Mouse (Mus musculus): ENCODE results near the gene Mfsd4b5. TPM values are rescaled to one million over a fixed set of nuclear protein-coding genes. Genes with fewer than 3 reads are reported as not detected.
"Not testable (repeated sequence)": the region's sequence is repeated elsewhere in the genome, so short reads cannot be mapped to it uniquely, and the experiment has no call there.

The Mfsd4b5 gene
- total RNA-seq, 1 experiment from 2014 or later, result not detected

- no peak for ATAC-seq (replicated peaks; ENCODE audit: insufficient number of reproducible peaks, low FRiP score, low TSS enrichment, poor library complexity, severe bottlenecking)
Observed at GRCm38 (mm10) chr10:39977346-39977745, 9.1 kb downstream of the Mfsd4b5 start.

GRCm38 (mm10) chr10:39975771-39976170 is 10.7 kb downstream of the Mfsd4b5 start:
- no peak for ATAC-seq (replicated peaks; ENCODE audit: insufficient number of reproducible peaks, low FRiP score, low TSS enrichment, poor library complexity, severe bottlenecking)

DNA sequence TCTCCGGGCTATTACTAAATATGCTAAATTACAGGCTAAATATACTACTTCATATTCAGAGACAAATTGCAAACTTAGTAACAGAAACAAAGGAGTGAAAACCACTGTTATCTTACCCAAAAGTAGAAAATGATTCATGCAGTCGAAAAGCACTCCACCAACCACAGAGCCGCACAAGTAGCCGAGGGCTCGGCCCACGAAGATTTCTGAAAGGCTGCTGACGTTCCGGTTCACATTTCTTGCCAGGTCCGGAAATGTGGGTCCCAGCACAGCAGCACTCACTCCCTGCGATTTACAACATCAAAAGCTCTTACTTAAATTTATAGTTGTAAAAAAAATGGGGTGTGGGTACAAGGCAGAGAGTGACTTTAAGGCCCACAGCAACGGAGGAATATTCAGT is 11.5 kb downstream of the Mfsd4b5 start:
- no peak for ATAC-seq (replicated peaks; ENCODE audit: insufficient number of reproducible peaks, low FRiP score, low TSS enrichment, poor library complexity, severe bottlenecking)

GRCm38 (mm10) chr10:39967512-39967911 is 18.9 kb downstream of the Mfsd4b5 start:
- ATAC-seq (replicated peaks; ENCODE audit: insufficient number of reproducible peaks, low FRiP score, low TSS enrichment, poor library complexity, severe bottlenecking), result no peak

DNA sequence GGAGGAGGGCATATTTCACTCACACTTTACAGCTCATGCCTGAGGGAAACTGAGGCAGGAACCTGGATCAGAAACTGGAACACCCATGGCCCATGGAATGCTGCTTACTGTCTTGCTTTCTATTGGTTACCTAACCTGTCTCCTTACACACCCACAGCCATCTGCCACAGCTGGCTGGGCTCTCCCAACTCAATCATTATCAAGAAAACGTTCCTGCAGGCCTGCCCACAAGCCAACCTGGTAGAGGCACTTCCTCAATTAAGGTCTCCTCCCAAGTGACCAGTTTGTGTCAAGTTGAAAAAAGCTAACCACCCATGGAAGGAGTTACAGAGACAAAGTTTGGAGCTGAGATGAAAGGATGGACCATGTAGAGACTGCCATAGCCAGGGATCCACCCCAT is 24.5 kb downstream of the Mfsd4b5 start:
- no peak for ATAC-seq (replicated peaks; ENCODE audit: insufficient number of reproducible peaks, low FRiP score, low TSS enrichment, poor library complexity, severe bottlenecking)

DNA sequence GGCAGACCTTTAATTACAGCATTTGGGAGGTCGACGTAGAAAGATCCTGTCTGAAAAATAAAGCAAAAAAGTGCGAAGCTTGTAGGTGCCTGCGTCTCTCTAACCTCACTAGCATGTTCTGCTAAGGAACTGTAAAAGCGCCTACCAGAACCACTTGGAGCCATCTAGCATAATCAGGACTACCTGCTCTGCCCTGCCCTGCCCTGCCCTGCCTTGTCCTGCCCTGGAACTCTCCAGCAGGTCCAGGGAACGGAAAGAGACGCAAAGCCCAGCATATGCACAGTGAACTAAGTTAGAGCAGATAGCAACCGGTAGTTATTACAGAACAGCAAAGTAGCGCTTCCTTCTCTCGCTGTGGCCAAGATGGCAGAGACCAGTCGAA is 26.0 kb downstream of the Mfsd4b5 start:
- no peak for ATAC-seq (replicated peaks; ENCODE audit: insufficient number of reproducible peaks, low FRiP score, low TSS enrichment, poor library complexity, severe bottlenecking)

DNA sequence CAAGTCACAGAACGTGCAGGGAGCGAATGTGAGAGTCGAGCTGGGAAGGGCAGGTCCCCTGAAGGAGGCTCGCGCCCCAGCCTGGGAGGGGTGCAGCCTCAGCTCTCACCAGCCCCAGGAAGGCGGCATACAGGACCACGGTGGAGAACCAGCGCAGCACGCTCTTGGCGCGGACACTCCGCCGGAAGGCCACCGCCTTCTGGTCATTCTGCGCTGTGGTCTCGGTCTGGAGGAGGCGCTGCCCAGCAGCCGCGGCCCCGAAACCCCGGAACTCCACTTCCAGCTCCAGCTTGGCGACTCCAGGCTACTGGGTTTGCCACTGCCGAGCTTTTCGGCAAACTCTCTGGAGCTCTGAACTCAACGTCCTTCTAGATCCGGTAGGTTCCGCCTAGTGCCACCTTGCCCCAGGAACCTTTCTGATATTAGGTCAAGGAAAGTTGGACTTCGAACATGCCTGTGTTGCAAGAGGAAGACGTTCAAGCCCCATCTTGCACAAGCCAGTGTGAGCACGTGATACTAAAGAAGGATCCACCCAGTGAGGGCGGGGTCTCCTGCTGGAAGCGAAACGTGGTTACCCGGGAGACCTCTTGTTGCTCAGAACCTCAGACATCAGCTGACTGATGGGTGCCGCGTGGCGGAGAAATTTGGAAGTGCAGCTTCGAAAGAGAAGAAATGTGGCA is 26.5 kb downstream of the Mfsd4b5 start, which contains the start of gene Mfsd4b3:
TSS of gene Mfsd4b3 (minus strand) at position 393 of the 680 bp plus-strand sequence.
- peak; percentile 99 for ATAC-seq (replicated peaks; ENCODE audit: insufficient number of reproducible peaks, low FRiP score, low TSS enrichment, poor library complexity, severe bottlenecking)

- no peak for ATAC-seq (replicated peaks; ENCODE audit: insufficient number of reproducible peaks, low FRiP score, low TSS enrichment, poor library complexity, severe bottlenecking)
Observed at GRCm38 (mm10) chr10:39958266-39958665, 28.2 kb downstream of the Mfsd4b5 start.

- ATAC-seq (replicated peaks; ENCODE audit: insufficient number of reproducible peaks, low FRiP score, low TSS enrichment, poor library complexity, severe bottlenecking), result no peak
Observed at GRCm38 (mm10) chr10:39956340-39956878, 30.0 kb downstream of the Mfsd4b5 start.

GRCm38 (mm10) chr10:39955163-39955562 is 31.3 kb downstream of the Mfsd4b5 start:
- no peak for ATAC-seq (replicated peaks; ENCODE audit: insufficient number of reproducible peaks, low FRiP score, low TSS enrichment, poor library complexity, severe bottlenecking)

DNA sequence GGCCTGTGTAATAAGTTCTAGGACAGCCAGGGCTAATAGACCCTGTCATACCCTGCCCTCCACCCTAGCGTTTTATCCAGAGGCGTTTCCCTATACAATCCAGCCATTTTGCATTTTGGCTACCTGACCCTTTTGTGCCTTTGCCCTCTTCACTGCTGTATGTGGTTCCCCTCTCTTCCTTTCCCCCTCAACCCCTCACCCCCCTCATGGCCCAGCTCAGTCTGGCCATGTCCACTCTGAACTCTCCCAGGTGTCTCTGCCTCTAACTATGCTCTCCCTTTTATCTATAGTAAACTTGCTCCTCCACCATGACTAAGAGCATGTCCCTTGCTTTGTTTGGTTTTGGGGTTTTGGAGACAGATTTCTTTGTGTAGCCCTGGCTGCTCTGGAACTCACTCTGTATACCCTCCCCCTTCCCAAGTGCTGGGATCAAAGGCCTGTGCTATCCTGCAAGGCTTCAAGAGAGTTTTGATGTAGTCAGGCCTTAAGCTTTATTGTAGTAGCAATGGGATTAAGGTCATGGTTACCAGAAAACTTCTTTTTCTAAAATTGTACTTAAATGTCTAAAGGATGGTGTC is 37.0 kb downstream of the Mfsd4b5 start:
- no peak for ATAC-seq (replicated peaks; ENCODE audit: insufficient number of reproducible peaks, low FRiP score, low TSS enrichment, poor library complexity, severe bottlenecking)

DNA sequence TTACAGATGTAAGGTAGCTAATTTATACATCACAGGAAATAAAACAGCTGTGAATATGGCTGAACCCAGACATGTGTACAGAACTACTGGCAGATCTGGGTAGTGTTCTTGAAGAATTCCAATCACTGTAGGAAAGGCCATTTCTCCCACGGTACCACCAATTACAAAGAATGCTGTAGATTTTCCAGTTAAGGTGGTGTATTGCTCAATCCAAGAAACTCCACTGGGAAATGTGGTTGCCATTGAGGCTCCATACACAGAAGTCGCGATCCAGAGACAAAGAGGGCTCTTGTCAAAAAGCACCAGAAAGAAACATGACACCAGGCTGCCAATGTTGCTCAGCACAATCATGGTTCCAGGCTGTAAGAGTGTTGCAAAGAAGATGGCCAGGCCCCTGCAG is 39.3 kb downstream of the Mfsd4b5 start:
- ATAC-seq (replicated peaks; ENCODE audit: insufficient number of reproducible peaks, low FRiP score, low TSS enrichment, poor library complexity, severe bottlenecking), result not testable (repeated sequence)

DNA sequence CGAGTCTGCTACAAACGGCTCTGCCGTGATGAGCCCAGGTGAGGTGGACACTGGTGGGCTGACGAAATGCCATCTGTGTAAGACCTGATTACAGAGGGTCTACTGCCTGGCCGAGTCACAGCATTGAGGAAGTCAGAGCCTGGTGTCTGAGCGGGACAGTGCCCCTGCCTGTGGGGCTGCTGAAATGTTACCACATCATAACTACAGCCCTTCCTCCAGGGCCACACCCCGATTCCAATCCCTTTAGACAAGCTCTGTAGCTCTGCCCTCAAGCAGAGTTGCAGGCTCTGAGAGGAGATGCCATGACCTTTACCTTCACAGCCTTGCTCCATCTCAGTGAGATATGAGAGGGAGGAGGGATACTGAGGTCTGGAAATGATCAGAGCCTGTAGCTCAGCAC is 49.9 kb downstream of the Mfsd4b5 start:
- ATAC-seq (replicated peaks; ENCODE audit: insufficient number of reproducible peaks, low FRiP score, low TSS enrichment, poor library complexity, severe bottlenecking), result no peak

- ATAC-seq (replicated peaks; ENCODE audit: insufficient number of reproducible peaks, low FRiP score, low TSS enrichment, poor library complexity, severe bottlenecking), result no peak
Observed at GRCm38 (mm10) chr10:39926616-39927139, 59.8 kb downstream of the Mfsd4b5 start, which contains the start of gene Mfsd4b2. Gene Mfsd4b2 (minus strand): TSS chr10:39926923.

DNA sequence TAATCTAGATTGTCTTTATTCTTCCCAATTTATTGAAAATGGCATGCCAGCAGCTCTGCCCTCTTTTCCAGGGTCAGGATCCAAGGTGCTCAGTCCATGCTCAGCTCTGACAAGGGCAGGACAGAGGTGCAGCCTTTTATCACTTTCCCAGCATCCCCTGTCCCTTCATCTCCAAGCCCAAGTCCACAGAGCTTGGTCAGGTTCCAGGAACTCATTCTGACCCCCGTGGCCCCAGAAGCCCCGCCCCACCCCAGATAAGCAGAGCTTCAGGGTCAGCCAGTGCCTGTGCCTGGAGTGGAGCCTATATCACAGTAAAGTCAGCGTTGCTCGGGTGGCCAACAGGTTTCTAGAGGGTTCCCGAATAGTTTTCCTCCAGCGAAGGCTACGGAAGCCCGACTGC is 61.9 kb downstream of the Mfsd4b5 start:
- ATAC-seq (replicated peaks; ENCODE audit: insufficient number of reproducible peaks, low FRiP score, low TSS enrichment, poor library complexity, severe bottlenecking), result not testable (repeated sequence)

- ATAC-seq (replicated peaks; ENCODE audit: insufficient number of reproducible peaks, low FRiP score, low TSS enrichment, poor library complexity, severe bottlenecking), result no peak
Observed at GRCm38 (mm10) chr10:39912616-39913015, 73.8 kb downstream of the Mfsd4b5 start.

- no peak; the same call in 1 of the 2 replicates for ATAC-seq (replicated peaks; ENCODE audit: insufficient number of reproducible peaks, low FRiP score, low TSS enrichment, poor library complexity, severe bottlenecking)
Observed at GRCm38 (mm10) chr10:39908768-39909441, 77.5 kb downstream of the Mfsd4b5 start.

All from monocyte, adult 5-6 weeks (primary cell).